Mouse (Mus musculus) CD4-positive helper T cell, adult 2 months (primary cell): ENCODE data around the gene Tnnt3.

Experiments
- DNase-seq: peaks from one replicate; pipeline ENCODE4 v3.0.0-alpha.2; 2012; ENCODE audit warnings: low read depth, missing footprints, low spot score

Gene Tnnt3

DNA sequence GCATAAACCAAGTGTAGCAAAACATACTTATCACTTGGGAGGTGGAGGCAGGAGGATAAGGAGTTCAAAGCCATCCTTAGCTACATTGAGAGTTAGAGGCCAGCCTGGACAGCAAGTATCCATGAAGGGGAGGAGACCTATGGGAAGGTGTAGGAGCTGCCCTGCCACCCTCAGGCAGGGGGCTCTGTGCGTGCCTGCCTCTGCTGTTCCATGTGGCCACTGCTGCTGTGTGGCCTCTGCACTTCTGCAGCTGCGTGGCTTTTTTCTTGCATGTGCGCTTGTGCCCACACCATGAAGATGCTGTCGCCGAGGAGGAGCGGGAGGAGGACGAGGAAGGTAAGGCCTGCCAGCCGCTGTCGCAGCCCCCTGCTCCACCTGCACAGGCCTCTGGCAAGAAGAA, 8.8 kb downstream of the Tnnt3 start:
- DNase-seq = no peak

DNA sequence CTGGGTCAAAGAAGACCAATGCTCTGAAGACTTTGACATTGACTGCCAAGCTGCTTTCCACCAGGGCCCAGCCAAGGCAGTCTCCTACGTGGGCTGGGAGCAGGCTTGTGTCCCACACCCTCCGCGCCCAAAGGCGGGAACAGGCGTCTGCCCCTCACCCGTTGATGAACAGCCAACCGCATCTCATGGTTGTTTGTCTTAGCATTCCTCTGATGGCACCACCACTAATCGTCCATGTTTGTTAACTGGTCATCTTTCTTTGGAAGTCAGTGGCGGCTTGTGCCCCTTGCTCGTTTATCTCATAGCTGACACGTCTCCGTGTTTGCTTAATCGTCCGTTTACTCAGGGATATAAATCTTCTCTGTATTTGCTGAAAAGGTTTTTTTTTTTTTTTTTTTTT, 10.9 kb downstream of the Tnnt3 start:
- no peak for DNase-seq

DNA sequence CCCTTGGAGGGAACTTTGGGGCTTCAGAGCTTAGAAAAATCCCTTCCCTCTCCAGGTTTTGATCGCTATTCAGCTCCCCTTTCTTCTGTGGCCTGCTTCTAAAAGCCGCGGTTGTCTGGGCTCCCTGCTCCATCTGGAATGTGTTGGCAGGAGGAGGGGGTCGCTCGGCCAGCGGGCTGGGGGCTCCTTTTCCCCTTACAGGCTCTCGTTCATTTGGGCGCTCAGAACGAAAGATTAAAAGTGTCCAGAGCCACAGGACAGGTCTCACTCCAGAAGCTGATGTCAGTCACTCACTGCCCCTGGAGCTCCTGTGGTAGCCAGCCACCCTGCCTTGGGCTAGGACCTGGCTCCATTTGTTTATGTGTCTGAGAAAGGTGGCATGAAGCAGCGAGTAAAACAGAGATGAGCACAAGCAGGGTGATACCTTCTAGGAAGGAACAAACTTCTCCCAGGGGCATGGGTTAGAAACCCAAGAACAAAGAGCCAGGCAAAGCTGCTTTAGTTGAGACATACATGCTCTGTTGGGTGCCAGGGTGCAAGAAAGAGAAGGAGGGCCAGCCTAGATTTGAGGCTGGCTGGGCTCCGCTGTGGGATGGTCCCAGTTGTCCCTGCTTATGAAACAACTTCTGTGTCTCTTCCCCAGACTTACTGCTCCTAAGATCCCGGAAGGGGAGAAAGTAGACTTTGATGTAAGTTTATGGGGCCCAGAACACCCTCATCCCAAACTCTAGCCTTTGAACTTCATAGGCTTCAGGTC, 11.6 kb downstream of the Tnnt3 start:
- DNase-seq = no peak

DNA sequence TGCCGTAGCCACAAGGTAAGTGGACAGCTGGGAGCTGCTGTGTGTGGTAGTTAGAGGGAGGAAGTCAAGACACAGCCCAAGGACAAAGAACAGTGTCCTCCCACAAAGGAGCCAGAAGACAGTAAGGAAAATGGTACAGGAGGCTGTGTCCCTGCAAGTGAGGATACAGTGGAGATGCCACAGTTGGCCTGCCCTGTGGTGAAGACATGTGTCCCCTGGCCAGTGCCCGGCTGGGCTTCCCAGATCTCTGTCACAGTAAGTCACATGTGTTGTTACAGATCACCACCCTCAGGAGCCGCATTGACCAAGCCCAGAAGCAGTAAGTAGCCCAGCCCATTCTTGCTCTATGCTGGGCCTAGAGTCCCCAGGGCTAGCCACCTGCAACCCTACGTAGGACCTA, 15.4 kb downstream of the Tnnt3 start:
- DNase-seq = no peak

DNA sequence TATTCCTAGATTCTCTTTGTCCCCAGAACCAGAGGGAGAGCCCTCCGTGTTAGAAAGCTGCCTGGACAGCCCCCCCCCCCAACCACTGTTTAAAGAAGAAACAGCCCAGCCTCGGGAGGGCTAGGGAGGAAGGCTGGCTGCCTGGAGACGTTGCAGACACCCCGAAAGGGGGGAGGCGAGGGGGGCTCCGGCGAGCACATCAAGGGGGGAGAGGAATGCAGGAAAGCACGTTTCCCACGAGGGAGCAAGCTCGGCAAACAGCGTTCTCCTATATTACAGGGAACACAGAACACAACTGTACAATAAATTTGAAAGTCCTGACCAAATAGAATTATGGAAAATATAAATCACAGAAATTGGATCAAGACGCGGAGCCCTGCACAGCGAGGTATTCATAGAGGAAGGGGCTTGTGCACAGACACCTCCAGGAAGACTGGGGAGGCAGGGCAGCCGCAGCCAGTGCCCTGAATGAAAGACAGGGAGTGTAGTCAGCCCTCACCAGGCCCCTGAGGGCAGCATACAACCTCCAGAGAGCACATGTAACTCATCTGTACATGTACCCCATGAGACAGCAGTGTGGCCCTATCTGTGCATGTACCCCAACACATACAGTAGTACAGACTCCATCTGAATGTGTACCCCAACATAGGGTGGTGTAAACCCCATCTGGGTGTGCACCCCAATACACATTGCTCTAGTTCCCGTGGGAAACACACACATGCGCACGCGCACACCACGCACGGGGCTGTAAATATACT, 17.8 kb downstream of the Tnnt3 start:
- DNase-seq = no peak

DNA sequence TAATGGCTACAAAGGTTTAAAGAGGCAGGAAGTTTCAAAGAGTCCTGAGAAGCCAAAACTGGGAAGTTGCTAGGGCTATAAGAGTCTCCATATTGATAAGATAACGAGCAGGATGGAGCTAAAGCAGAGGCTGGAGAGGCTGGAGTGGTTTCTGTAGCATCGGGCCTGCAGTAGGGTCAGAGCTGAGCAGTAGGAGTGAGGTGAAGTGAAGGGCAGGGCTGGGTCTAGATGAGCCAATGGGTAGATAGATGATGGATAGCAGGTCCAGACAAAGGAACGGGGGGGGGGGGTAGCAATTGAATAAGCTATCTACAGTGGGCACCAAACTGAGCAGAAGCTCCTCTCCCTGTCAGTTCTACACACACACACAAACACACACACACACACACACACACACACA, 18.9 kb downstream of the Tnnt3 start:
- DNase-seq = no peak

DNA sequence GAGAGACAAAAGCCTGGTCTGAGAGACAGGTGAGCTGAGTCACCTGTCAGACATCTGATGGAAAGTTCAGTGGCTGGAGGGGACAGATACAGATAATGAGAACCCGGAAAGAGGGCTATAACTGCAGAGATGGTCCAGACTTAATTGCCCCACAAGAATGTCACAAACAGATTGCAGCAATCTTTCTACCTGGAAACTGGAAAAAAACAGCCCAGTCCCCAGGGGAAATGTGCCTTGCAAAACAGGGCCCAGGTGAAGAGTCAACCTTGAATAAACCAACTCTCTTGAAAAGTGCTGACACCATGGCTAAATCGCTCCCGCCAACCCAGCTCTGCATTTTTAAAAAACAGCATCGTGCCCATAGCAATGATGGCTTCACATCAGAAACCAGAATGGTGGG, 21.7 kb downstream of the Tnnt3 start:
- no peak for DNase-seq

DNA sequence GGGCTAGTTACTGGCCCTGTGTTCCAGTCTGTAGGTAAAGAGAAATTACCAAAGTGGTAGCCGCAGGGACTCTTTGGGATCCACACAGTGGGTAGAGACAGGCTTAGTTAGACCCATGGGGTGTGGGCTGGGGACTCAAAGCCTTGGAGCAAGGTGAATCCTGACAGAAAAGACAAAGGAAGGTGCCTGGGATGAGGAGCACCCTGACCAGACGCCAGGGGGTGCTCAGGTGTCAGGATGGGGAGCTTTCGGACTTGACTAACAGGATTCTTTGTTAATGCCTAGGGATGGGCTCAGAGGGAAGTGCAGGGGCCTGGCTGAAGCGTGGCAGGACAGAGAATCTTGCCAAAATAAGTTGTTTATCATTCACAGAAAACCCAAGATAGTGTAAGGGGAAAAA, 23.7 kb downstream of the Tnnt3 start:
- no peak for DNase-seq

DNA sequence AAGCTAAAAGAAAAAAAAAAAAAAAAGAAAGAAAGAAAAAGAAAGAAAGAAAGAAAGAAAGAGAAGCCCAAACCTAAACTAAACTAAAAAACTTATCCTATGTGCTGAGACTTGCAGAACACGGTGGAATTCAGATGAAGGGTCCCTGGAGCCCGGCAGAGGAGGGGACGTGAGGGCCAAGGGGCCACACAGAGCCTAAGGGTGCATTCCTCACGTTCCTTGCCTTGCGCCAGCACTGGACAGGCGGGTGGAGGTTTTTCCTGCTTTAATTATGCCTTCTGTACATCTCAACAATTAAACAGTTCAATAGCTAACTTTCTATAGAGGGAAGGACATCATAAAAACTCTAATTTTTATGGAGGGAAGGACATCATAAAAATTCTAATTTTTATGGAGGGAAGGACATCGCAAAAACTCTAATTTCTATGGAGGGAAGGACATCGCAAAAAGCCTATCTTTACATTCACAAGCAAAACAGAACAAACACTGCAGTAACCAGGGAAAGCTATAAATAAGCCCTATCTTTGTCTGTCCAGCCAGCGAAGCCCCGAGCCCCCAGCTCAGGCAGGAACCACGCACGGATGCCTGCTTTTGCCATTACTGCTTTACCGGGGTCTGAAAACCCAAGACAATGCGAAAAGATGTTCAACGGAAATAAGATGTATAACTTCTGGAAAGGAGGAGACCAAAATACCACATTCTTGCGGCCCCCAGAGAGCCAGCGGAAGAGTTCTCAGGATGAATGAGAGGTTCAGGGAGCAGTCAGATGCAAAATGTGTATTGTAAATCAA, 24.8 kb downstream of the Tnnt3 start:
- DNase-seq = no peak

DNA sequence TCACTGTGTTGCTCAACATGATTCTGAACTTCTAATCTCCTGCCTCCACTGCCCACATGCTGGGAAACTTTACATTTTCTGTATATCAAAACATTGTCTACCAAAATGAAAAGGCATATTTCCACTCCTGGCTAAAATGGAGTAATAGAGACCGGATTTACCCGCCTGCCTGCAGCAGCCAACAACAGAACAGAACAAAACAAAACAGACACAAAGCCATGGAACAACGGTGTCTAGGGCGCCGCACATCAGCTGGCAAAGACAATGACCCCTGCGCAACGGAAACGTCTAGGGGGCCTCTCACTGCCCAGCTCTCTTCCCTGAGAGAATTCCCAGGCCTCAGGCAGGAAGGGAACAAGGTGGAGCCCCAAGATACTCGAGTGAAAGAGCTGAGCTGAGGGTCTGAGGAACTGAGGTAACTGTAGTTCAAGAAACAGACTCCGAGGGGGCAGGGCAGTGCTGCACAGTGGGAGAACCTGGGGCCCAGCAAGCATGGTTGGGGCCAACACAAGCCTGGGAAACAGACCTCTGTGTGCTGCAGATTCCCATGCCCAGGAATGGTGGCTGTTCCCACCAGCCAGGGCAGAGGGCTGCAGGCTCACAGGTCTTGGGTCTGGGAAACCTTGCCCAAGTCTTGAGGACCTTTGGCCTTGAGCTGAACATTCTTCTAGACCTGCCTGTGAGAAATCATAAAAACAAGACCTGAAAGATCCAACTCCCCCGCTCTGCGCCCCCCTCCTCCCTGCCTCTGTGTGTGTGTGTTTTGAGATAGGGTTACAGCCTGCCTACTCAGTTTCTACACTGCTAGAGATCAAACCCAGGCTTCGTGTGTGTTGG, 26.9 kb downstream of the Tnnt3 start:
- no peak for DNase-seq

DNA sequence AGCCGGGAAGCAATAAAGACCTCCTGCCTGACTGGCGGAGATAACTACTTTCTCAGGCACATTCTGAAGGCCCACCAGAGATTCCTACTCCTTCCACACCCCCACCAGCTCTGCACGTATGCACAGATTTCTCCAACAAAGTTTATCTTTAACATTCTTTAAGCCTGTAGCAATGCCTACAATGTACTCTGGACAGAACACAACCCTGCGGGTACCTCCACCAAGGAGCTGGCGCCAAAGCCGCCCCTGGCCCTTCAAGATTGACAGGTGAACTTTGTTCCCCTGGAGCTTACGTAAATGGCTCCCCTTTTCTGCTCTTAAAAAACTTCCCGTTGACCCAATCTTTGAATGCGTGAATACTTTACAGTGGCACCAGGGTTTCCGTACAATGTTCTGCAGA, 30.7 kb downstream of the Tnnt3 start:
- no peak for DNase-seq

DNA sequence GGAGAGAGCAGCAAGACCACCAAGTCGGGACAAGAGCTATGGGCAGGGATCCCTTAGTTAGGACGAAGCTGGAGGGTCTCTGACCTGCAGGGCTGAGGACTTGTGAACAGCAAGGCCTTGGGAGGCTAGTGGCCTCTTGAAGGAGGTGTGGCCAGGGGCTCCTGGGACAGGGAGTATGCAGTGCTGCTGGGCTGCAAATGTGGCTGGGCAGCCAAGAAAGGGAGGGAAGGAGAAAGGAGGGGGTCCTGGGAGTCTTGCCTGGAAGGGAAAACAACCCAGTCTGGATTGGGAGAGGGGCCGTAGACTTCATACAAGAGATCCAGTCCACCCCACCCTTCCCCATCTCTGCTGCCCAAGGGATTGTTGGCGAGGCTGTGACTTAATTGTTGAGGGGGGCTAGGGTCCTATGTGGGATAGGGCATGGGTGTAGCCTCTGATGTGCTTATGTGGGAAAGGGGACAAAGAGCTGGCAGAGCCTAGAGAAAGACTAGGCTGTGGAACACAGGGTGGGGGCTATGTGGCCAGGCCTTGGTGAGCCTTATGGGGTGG, 33.4 kb downstream of the Tnnt3 start:
- no peak for DNase-seq

DNA sequence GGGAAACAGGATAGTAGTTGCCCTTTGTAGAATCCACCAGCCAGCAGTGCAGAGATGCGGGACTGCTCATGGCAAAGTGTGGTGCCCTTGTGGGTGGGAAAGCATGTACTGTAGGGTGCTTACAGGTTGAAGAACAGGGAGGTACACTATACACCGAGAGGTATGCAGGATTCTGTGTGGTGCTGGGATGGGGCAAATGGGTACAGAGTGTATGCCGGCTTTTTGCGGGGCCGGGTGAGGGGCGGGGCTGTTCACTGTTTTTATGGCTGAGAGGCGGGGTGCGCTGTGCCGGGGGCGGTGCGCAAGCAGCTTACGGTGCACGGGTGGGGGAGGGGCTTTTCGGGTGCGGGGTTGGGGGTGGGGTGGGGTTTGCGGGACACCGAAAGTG, 34.0 kb downstream of the Tnnt3 start, which contains the start of gene Mrpl23:
Gene Mrpl23 (plus strand): TSS at position 16 of the 388 bp plus-strand sequence.
- no peak for DNase-seq

DNA sequence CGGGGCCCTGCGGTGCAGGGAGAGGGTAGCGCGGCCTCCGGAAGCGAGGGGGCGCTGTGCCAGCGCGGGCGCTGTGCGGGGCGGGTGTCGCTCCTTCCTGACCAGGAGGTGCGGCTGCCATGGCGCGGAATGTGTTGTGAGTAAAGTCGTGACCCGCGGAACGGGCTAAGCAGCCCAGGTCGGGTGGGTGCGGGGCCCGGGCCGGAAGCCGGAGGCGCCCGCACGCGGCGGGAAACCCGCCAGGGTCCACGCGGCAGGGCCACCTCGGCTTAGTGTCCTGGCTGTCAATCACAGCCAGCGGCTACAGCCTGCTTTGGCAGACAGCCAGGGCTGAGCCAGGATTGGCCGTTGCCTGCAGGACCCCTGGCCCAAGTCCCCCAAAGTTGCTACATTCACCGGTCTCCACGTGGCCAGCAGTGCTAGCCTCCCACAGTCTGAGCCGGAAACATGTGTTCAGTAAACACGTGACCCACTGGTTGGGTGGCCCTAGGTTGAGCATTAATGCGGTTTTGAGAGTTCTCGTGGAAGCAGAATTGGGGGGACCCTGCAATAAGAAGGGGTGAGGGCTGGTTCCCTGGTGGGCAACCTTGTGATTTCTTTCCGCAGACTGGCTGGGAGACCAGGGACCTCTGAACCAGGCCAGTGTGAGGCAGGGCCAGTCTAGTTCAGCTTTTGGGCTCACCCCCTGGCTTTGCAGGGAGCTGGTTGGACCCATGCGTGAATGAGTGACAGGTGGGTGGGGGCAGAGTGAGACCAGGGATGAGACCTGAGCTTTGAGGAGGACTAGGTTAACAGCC, 34.6 kb downstream of the Tnnt3 start:
- DNase-seq = peak; percentile 92

DNA sequence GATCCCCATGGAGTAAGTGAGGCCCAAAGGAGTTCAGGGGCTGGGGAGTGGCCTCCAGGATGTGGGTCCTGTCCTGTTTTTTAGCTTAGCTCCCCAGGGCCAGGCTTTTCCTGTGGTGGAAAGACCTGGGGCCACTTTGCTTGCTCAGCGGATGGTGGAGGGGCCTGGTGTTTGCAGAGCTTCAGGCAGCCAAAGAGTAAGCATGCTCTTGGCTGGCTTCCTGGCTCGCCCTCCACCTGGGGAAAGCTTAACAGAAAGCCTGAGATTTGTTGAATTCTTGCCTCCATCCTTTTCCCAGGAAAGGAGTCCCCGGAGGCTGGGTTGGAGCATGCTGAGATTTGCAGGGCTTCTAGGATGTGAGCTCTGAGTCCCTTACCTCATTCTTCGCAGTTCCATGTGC, 36.5 kb downstream of the Tnnt3 start:
- no peak for DNase-seq

DNA sequence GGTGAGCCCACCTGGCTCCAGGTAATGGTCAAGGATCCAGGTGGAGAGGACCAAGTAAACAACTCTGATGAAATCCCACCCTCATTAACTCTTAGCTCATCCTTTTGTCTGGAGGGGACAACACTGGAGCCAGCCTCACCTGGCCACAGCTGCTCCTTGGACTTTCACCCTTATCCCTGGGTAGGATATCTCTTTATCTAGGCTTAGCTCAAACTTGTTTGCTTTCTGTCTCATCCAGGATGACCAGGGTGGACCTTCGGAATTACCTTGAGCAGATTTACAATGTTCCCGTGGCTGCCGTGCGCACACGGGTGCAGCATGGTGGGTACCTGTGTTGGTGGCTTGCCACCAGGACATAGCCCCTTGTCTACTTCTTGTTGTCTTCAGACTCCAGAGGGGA, 37.2 kb downstream of the Tnnt3 start:
- DNase-seq = no peak

DNA sequence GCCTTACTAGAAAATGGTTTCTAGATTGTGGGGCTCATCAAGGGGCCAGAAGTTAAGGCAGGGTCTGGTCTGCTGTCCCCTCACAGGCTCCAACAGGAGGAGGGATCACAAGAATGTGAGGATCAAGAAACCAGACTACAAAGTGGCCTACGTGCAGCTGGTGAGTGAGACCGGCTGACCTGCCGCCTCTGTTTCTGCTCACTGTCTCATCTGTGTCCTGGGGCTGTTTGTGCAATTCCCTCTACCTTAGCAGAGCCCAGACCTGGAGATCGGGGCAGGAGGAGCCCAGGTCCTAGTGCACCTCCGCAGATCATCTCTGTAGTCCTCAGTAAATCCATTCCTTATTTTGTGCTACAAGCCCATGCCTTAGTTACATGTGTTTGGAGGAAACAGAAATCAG, 38.5 kb downstream of the Tnnt3 start:
- DNase-seq = no peak

DNA sequence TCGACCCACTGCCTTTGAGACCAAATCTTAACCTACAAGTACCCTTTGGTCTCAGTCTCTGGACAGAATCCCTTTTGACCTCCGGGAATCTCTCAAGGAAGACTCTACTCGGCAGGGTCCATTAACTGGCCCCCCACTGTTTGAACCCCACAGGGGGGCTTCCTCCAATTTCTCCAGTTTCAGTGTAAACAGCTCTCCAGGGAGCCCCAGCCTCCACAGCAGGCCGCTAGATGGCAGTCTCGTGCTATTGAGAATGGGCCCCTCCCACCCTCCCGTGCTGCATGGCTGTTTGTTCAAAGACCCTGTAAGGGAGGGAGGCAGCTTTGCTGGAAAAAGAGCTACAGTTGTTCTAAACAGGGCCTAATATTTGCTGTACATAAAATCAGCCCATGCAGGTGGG, 39.2 kb downstream of the Tnnt3 start:
- peak; percentile 51 for DNase-seq

DNA sequence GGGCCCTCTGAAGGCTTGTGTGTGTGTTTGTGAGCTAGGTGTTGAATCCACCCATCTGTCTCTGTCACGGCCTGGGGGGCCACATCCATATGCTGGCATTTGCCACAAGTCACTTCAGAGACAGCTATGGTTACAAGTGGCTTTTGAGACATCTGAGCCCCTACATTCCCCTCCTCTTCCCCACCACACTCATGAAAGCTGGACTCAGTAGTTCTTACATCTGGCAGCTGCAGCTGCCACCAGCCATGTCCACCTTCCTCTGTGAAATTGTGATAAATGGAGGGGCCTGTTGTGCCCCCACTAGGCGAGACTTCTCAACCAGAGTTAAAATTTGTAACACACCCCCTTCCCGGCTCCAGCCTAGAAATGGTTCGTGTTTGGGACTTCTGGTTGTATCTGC, 39.7 kb downstream of the Tnnt3 start:
- DNase-seq = no peak

DNA sequence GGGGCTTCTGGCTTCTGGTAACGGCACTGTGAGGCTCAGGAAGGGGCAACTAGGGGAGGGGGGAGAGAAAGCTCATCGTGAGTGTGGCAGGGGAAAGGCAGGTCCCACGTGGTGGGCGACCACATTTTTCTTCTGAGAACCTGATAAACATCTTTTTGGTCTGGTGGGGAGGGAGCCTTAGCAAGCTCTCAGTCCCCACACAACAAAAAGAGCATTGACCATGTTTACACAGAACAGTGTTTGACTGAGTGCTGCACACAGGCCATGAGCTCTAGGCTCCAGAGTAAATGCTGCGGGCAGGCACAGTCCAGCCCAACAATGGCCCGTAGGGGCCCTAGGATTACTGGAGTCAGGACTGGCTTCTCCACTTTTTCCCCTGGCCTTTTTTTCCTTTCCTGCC, 40.1 kb downstream of the Tnnt3 start:
- no peak for DNase-seq
